Mouse (Mus musculus) neutrophil, adult 59 days (primary cell): ENCODE results near the gene B3galnt2. TPM values are rescaled to one million over a fixed set of nuclear protein-coding genes. Genes with fewer than 3 reads are reported as not detected.

ENCODE experiments used
- total RNA-seq, 2 experiments: library from RNA; stranded (reverse); gene quantifications; 1 replicate in 1 of 2; 2 replicates in 1 of 2; pipeline ENCODE4 v1.2.4; 2023

Gene B3galnt2
- 10 to 100 TPM; 12.7 to 13.9 TPM for total RNA-seq

DNA sequence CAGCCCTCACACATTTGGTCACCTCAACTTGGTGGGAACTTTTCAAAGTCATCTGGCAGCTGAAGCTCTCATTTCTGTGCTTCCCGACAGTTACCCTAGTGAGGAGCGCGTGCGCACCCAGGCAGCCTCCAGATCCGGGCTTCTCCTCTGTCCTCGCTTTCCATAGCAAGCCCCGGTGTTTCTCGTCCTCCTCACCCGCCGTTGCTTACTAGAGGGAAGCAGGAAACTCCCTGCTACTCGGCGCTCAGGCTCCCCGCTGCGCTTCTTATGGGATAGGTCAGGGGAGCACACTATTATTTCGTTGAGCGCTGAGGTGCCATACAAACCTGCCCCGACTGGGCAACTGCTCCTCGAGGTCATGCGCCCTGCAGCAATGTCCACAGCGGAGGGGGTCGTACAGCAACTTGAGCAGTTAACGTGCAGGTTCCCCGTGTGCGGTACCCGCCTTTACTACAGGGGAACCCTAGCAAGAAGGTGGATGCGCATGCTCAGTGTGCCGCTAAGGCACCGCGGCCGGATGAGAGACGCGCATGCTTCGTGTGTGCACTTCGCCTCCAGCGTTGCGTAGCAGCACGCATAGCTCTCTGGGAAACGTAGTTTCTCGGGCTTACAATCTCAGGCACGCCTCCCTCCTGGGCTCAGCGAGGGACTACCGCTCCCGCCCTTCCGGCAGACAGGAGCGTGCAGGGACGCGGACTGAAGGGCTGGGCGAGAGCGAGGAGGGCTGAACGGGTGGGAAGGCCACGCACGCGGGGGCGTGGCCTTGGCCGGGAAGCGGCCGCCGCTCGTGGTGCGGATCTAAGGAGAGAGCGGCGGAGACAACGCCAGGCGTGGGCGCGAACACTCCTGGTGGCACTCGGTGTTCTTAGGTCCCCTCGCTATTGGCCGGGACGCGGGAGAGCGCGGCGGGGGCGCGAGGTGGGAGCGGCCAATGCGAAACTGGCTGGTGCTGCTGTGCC, at the start of gene B3galnt2:
Gene B3galnt2, plus strand, starts transcription at position 596 of the 959 bp plus-strand sequence.

DNA sequence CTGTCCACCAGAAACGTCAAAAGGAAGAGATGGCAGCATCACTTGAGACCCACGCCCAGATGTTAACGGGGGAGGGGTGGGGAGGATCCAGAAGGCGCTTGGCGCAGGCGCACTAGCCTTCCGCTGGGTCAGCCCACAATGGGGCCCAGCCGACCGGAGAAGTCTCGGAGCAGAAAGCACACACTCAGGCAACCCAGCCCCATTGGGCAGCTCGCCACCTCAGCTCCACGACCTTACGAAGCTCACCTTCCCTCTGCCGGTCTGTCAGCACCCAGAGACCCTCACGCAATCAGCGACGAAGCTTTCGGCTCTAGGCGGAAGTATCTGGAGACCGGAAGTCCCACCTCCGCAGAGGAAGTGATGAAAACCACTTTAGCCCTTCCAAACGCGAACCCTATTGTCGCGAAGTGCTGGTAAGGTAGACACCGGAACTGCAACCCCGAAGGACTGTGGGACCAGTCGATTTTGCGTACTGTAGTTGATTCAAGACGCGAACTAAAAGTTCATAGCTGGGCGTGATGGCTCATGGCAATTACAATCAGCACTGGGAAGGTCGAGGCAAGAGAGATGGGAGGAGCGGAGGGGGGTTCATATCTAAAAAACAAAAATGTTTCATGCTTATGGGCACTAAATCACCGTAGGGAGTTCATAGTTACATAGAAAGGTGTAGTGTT, 85.2 kb downstream of the B3galnt2 start, which contains the start of gene Tbce:
Gene Tbce, minus strand, starts transcription at position 347 of the 674 bp plus-strand sequence.

Other genes starting within 250 kb of the B3galnt2 start
- gene Gng4, start 170.4 kb upstream of the B3galnt2 start, total RNA-seq: 1 to 10 TPM in 1 of 2 experiments, not detected in 1; 1.9 TPM
- 10 to 100 TPM; 53.3 to 58.3 TPM for gene Tbce, start 85.2 kb downstream of the B3galnt2 start, total RNA-seq
- 10 to 100 TPM; 45.8 to 48.5 TPM for gene Arid4b, start 108.8 kb downstream of the B3galnt2 start, total RNA-seq
- 10 to 100 TPM; 15.7 to 16.0 TPM for gene Ggps1, start 109.0 kb downstream of the B3galnt2 start, total RNA-seq